Mouse (Mus musculus): ENCODE measurements around the gene Ntng1.

Gene Ntng1

GRCm38 (mm10) chr3:110143206-110144061, at the start of gene Ntng1:
Gene Ntng1 (minus strand): TSS chr3:110144011.
- peak in 1 of 2 experiments; percentile 39 for DNase-seq

- peak; percentile 6 to 7 for DNase-seq
Observed at GRCm38 (mm10) chr3:110187401-110187948, 43.7 kb upstream of the Ntng1 start.

GRCm38 (mm10) chr3:110149089-110149488, 5.3 kb upstream of the Ntng1 start:
- DNase-seq: no peak

DNA sequence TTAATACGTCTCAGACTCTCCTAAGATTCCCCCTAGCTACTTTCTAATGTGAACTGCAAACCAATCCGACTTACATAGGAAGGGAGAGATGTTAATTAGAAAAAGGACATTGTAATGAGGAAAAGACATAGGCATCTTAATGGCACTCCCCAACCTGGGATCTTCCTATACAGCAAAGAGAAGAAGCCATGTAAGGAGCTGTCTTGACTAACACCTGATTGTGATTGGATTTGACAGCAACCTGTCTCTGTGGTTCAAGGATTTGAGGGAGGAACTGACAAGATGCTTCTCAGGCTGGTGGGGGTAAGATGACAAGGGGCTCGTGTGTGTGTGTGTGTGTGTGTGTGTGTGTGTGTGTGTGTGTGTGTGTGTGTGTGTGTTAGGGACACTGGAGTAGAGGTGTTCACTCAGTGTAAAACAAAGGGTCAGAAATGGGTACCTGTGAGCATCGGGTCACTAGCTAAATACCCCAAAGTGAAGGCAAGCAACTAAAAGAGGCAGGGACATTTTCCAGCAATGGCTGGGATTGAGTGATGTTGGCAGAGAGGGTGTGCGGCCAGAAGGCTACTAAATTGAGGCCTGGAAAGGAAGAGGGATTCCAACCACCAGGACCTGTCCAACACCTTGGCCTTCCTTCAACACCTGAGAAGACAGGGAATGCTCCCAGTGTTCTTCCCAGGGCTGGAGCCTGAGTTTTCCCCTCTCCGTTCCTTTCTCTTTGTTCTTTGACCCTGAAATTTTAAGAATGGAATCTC, 667 bp upstream of the Ntng1 start:
- DNase-seq: no peak

GRCm38 (mm10) chr3:110142314-110143205, 1.3 kb downstream of the Ntng1 start:
- DNase-seq: peak in 1 of 2 experiments; percentile 23

DNA sequence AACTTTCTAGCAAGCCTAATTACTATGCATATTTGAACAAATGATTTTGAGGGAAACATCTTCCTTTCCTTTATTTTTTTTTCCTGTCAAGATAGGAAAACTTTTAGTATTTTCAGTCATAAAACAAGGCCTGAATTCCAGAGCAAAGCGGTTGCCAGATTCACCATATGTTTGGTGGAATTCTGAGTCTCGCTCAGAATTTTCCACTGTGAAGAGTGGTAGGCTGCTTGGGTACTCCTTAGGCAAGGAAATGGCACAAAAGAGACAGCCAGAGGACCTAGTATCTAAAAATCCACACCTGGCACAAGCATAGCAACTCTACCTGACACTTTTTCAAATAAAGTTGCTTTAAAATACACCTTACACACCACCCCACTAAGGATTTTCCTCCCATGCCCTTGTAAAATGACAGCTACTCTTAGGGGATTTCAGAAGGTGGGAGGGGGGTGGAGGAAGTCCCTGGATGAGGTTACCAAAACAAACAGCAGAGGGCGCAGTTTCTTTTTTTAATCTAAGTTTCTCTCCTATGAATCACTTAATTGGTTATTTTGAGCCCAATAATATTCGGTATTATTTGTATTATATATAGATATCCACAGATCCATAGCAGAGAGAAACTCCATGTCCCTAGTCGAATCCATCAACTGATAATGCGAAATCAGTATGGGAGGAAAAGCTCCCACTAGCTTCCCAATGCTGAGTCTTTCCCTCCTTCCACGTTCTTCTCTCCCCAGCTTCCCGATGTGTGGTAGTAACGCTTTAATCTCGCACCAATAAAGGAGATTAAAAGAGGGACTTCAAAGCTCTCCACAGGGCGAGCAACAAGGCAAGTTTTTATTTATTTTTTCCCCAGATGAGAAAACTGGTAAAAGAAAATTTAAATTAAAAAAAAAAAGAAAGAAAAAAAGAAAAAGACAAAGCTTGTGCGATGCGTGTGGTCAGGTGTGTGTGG, 2.2 kb downstream of the Ntng1 start:
- peak; percentile 43 to 68 for DNase-seq

- no peak for DNase-seq
Observed at GRCm38 (mm10) chr3:110136115-110136514, 7.7 kb downstream of the Ntng1 start.

DNA sequence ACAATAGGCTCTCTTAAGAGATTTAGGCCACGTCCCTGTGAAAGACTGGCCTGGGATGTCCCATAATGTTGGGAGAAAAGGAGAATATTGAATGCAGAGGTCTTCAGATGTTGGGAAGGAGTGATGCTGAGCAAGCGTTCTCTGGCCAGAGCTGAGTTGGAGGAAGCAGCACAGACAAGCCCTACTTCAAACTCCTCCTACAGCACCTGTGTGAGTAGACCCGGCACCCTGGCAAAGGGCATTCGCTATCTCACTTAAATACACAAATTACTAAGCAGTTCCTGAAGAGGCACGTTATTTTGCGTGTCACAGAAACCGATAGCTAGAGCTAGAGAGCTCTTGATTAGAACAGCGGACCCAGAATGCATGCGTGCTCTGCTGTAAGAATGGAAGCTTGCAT, 10.7 kb downstream of the Ntng1 start:
- no peak for DNase-seq

DNA sequence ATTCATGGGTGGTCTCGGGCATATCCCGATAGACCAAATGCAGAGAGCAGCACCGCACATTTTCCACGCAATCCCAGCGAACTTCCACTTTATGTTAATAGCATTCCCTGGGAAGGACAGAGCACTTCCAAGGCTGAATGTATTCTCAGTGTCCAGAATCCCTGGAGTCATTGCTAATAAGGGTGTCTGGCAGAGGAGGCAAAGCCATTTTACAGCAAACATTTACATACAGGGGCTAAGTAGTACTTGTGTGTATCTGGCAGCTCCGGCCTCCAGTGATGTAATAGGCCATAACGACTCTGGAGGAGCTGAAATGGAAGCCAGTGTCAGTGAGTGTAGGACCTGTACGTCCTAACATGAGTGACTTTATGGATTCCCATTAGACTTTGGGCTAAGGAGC, 11.5 kb downstream of the Ntng1 start:
- no peak for DNase-seq

DNA sequence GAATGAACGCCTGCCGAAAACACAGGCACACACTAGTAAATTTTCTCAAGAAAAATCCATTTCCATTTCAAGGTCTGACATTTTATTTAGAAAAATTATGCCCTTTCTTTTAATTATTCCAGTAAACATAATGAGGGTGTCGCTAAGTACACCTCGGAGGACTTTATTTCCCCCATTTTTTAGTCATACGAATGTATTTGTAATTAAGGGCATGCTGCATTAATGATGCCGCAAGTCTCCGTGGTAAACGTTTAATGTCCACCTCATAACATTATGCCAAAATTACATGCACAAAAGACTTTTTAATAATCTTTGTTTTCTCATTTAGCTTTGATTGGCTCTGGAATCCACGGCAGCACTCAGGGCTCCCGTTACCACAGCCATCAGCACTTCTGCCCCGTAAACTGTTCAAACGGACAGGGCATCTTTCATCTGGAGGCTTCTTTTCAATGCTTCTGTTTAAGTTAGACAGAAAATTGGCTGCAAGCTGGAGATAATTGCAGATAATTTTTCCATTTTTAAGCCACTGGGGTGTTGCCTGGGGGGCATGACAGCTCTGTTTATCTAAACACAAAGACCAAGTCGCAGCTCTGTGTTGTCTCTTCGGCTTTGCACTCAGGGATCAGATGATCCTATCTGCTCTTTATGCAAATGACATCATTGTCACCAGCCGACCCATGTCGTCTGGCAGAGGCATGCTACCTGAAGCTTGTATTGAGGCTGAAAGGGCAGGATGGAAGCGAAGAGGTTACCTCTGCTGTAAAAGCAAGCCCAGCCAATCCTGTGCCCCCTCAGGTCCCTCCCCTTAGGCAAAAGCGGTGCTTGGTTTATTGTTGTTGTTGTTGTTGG, 12.5 kb downstream of the Ntng1 start:
- DNase-seq: no peak

GRCm38 (mm10) chr3:110129607-110130006, 14.2 kb downstream of the Ntng1 start:
- peak in 1 of 2 experiments; percentile 10 for DNase-seq

- peak in 1 of 2 experiments; percentile 2 for DNase-seq
Observed at GRCm38 (mm10) chr3:110105982-110106381, 37.8 kb downstream of the Ntng1 start.

GRCm38 (mm10) chr3:110094407-110094806, 49.4 kb downstream of the Ntng1 start:
- DNase-seq: no peak

GRCm38 (mm10) chr3:110094003-110094402, 49.8 kb downstream of the Ntng1 start:
- no peak for DNase-seq

DNA sequence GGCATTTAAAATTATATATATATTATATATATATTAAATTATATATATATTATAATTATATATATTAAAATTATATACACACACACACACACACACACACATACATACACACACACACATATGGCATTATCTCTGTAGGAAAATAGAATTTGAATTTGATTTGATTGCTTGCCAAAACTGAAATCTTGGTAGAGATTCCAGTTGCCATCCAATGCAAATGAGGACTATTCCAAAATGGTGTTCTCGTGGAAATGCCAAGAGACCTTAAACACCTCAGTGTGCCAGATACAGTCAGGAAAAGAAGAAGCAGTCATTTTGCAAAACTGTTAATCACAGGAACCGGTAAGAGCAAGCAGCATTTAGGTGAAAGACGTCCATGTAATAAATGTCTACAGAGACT, 51.3 kb downstream of the Ntng1 start:
- DNase-seq: no peak

DNA sequence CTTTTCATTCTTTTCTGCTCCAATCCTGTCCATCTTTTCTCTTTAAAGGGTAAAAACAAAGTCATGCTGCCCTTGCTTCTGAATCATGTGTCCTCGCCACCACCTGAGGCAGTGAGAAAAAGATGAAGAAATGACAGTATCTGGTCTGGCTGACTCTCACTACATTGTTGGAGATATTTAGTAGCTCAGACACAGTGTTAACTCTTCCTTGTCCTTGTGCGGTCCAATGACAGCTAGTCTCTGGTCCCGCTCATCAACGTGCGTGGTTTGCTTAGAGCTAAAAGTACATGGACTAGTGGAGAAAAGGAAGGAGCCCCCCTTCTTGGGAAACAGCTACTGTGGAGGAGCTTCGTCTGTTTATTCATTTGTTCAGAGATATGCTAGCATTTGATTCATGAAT, 56.6 kb downstream of the Ntng1 start:
- DNase-seq: no peak

DNA sequence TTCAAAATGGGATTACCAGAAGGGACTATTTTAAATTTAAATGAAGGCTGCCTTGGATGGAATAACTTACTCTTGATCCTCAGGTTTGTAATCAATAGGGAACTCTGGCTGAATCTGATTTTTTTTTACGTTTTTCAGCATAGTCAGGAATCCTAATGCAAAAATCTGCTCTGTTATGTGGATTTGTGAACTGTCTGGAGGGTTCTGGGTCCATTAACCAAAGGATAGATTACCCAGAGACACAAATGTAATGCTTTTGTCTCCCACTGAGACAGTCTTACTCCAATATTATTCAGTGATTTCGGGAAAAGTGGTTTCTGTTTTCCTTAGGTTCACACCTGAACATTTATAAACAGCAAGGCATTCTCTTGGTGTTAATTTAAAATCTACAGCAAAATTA, 58.5 kb downstream of the Ntng1 start:
- DNase-seq: no peak

GRCm38 (mm10) chr3:110064709-110065256, 79.0 kb downstream of the Ntng1 start:
- no peak for DNase-seq

GRCm38 (mm10) chr3:110055915-110056314, 87.9 kb downstream of the Ntng1 start:
- DNase-seq: no peak

GRCm38 (mm10) chr3:110055433-110055832, 88.4 kb downstream of the Ntng1 start:
- DNase-seq: no peak
